Mouse (Mus musculus): ENCODE data around the gene Reln. TPM values are rescaled to one million over a fixed set of nuclear protein-coding genes. Genes with fewer than 3 reads are reported as not detected.

Gene Reln
- total RNA-seq (2023) = 0.70 TPM

DNA sequence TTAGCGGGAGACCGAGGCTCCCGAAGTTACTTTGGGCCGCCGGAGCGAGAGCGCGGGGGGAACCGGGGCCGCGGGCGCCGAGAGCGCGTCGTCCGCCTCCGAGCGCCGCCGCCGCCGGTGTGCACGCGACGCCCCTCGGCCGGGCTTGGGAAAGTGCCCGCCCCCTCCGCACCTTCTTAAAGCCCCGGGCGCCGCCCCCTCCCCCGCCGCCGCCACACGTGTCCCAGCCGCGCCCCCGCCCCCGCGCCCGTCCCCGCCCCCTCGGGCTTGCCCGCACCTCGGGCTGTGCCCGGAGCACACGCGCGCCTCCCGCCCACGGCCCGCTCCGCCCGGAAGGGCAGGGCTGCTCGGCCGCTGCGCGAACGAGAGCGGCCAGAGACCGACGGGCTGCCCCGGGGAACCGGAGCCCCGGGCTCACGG is at the start of gene Reln:
TSS of gene Reln (minus strand) at position 147 of the 420 bp plus-strand sequence.

DNA sequence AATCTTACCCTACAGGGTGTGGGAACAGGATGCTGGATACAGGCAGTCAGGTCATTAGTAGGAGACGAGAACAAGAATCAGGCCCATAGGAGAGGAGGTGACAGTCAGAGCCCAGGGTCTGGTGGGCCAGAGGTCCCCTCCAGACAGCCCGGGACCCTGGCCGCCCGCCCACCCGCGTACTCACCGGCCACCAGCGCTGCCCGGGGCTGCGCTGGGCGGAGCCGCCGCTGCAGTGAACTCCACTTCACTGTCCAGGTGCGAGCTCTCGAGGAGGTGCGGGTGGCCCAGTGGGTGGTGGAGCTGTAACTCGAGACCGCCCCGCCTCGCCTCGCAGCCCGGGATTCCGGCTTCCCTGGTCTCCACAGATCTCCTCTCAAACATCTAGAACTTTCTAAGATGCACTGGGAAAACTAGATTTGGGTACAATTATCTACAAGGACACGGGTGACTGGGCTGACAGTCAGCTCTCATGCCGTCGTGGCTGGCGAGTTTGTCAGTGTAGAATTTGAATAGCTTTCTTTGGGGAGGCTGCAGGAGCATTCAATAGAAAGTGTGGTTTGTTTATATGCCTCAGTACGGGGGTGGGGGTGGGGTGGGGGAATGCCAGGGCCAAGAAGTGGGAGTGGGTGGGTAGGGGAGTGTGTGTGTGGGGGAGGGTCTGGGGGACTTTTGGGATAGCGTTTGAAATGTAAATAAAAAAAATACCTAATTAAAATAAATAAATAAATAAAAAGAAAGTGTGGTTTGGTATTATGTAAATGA is 479.0 kb downstream of the Reln start, which contains the start of gene Slc26a5:
TSS of gene Slc26a5 (minus strand) at position 259 of the 762 bp plus-strand sequence.

Other genes with a start within 250 kb of the Reln start
- gene Orc5, start 205.7 kb upstream of the Reln start, total RNA-seq (2023) = 26.5 TPM